Mouse (Mus musculus) thymus, adult 2 months (tissue): ENCODE data around the gene Igtp. TPM values are rescaled to one million over a fixed set of nuclear protein-coding genes. Genes with fewer than 3 reads are reported as not detected.
A peak's percentile ranks its signal among the peaks of the same experiment; 100 is the strongest.
"Not testable (repeated sequence)": the region's sequence is repeated elsewhere in the genome, so short reads cannot be mapped to it uniquely, and the experiment has no call there.

Source experiments
- DNase-seq: peaks from one replicate; pipeline ENCODE4 v3.0.0; 2021
- H3K27ac ChIP-seq: fragments of 200-500 bp; 2 replicates; pipeline ENCODE4 v1.5.1; 2012; ENCODE audit warnings: low read length, control low read depth; ENCODE audit not compliant: control insufficient read depth, insufficient read depth
- H3K27me3 ChIP-seq: fragments of 200-500 bp; 2 replicates; pipeline ENCODE4 v1.6.1; 2012; ENCODE audit warnings: mild to moderate bottlenecking, low read length, moderate library complexity, mixed read lengths; ENCODE audit not compliant: control insufficient read depth, insufficient read depth
- H3K36me3 ChIP-seq: fragments of 200-500 bp; 2 replicates; pipeline ENCODE4 v1.6.1; 2012; ENCODE audit warnings: mild to moderate bottlenecking, low read length, moderate library complexity; ENCODE audit not compliant: control insufficient read depth, insufficient read depth
- H3K4me1 ChIP-seq: fragments of 200-500 bp; replicated peaks from 2 replicates; pipeline ENCODE4 v1.6.1; 2012; ENCODE audit warnings: low read length; ENCODE audit not compliant: control insufficient read depth, insufficient read depth
- H3K4me3 ChIP-seq: fragments of 200-500 bp; 2 replicates; pipeline ENCODE4 v1.5.1; 2012; ENCODE audit warnings: mild to moderate bottlenecking, low read length, control low read depth, moderate library complexity; ENCODE audit not compliant: control insufficient read depth, insufficient read depth
- CTCF ChIP-seq: fragments of 200-500 bp; IDR thresholded peaks from 2 replicates; pipeline ENCODE4 v1.5.1; 2012; ENCODE audit warnings: mild to moderate bottlenecking, control low read depth, low read length, moderate library complexity, borderline replicate concordance; ENCODE audit not compliant: control insufficient read depth, poor library complexity, insufficient read depth; ENCODE audit errors: extremely low read depth
- POLR2A ChIP-seq: fragments of 200-500 bp; IDR thresholded peaks from 2 replicates; pipeline ENCODE4 v1.6.1; 2012; ENCODE audit warnings: mild to moderate bottlenecking, low read length, control low read depth, moderate library complexity; ENCODE audit not compliant: control insufficient read depth, poor library complexity, insufficient read depth; ENCODE audit errors: extremely low read depth
- WGBS: fragments of 180-500 bp; shearing (Covaris S2); methylation state at CpG from one replicate; pipeline ENCODE4 v1.1.7; 2018; 5-methylcytosine and 5-hydroxymethylcytosine counted together
- polyA plus RNA-seq: library from polyadenylated mRNA; depleted of rRNA; stranded (reverse); fragments of >200 nt; gene quantifications from 2 replicates; pipeline ENCODE4 v1.2.3, GENCODE M21; 2012; rRNA removed

The Igtp gene
- polyA plus RNA-seq = 58.1 and 60.9 TPM in 2 replicates

DNA sequence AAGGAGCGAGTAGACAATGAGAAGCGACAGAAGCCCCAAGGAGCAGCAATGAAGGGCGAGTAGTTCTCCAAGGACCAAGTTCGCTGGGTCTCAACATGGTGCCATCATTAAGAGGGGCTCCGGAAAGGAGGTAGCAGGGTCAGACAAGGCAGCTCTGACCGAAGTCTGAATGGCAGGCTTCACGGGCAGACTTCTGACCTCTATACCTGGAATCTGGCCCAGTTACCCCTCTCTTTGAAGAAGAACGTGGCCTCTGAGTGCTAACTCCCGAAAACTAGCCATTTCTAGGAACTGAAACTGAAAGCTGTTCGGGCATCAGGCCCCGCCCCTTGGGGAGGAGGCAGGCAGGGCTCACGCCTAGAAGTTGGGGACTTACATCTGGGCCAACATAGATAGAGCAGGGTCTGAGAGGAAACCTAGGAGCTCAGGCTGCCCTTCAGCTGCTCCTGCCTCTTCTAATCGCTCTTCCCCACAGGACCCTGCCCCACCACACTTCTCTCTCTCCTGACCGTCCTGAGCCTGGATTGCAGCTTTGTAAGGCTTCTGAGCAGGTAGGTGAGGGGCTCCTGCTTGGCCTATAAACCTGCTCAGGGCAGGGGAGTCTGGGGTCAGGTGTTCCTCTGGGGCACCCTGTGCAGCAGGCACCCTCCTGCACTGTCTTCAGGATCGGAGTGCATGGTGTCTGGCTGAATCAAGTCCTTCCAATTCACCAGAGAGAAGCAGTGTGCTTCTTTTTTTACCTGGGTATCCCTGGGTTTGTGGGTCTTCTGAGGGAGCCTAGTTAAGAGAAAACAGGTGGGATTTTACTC lies at the start of gene Igtp, which contains the start of gene Irgm2:
Igtp (plus strand) TSS at position 328 of the 809 bp plus-strand sequence.
Irgm2 (plus strand) TSS at position 390 of the 809 bp plus-strand sequence.
- H3K27ac ChIP-seq = peak within 1 kb of the TSS; percentile 94
- H3K27me3 ChIP-seq, H3K36me3 ChIP-seq: not testable (repeated sequence)
- H3K4me1 ChIP-seq = peaks cover 14% of the 10 kb centered on the region
- TF ChIP-seq POLR2A = 0 out of 2 replicates have a peak, but pooled peaks have one; percentile 48
- DNase-seq = peak; percentile 90
- WGBS = under 1% methylated on average over 14 of the region's 15 CpGs
- peak within 1 kb of the TSS; percentile 88 for H3K4me3 ChIP-seq

DNA sequence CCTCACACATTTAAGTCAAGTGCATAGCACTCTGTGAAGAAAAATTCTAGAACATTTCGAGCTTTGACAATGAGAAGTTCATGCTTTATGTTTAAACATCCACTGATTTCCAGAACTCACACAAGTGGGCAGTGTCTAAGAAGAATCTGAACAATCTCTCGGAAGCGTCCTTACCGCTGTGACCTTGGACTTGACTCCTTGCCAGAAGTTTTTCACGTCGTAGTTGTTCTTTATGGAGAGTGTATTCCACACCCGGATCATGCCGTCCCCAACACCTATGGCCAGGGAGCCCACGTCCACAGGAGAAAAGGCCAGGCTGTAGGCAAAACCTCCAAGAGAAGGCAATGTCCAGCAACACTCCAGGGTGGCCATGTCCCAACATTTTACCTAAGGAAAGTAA lies 43.9 kb upstream of the Igtp start:
- H3K27me3 ChIP-seq = no peaks in the 10 kb centered on the region
- no peak overlapping the region for H3K4me3 ChIP-seq
- TF ChIP-seq POLR2A (no peak), CTCF (no peak)
- peaks cover 49% of the 10 kb centered on the region for H3K36me3 ChIP-seq
- H3K4me1 ChIP-seq = no peaks in the 10 kb centered on the region
- 97% methylated on average over 9 of the region's 9 CpGs for WGBS
- DNase-seq = no peak
- no peak overlapping the region for H3K27ac ChIP-seq

- 75% methylated on average over 3 of the region's 3 CpGs for WGBS
- TF ChIP-seq POLR2A (no peak), CTCF (no peak)
- no peak for DNase-seq
- H3K4me3 ChIP-seq = no peak overlapping the region
- no peaks in the 10 kb centered on the region for H3K27me3 ChIP-seq
- H3K27ac ChIP-seq = no peak overlapping the region
- H3K4me1 ChIP-seq = no peaks in the 10 kb centered on the region
- peaks cover 41% of the 10 kb centered on the region for H3K36me3 ChIP-seq
These were observed 42.5 kb upstream of the Igtp start for GRCm38 (mm10) chr11:58156871-58157270.

GRCm38 (mm10) chr11:58165072-58165471 lies 34.3 kb upstream of the Igtp start:
- Histone ChIP-seq H3K4me1 (0 out of 2 replicates have a peak, but pooled peaks cover 2% of the 10 kb centered on the region), H3K27me3 (no peaks in the 10 kb centered on the region), H3K4me3 (no peak overlapping the region), H3K27ac (no peak overlapping the region), H3K36me3 (peaks cover 30% of the 10 kb centered on the region)
- no peak for TF ChIP-seq CTCF
- no peak for TF ChIP-seq POLR2A
- DNase-seq = no peak
- WGBS = 99% methylated on average over 2 of the region's 2 CpGs

DNA sequence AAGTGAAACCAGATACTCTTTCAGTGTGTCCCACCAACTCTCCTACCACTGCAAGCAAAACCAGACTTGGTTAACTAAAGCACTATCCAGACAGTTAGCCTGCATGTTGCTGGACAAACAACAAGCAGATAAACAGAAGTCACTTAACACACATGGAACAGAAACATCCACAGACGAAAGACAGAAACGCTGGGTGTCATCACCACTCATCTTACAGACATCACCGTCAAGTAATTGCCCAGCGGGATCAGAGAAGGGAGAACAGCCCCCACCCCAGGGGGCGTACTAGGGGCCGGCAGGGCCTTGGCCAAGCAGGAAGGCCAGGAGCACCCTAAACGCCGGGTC lies 31.6 kb upstream of the Igtp start:
- H3K27ac ChIP-seq = no peak overlapping the region
- H3K36me3 ChIP-seq = peaks cover 20% of the 10 kb centered on the region
- no peaks in the 10 kb centered on the region for H3K27me3 ChIP-seq
- peaks cover 6% of the 10 kb centered on the region for H3K4me1 ChIP-seq
- peak overlapping the region; percentile 94 for H3K4me3 ChIP-seq
- TF ChIP-seq POLR2A = no peak
- WGBS = under 1% methylated on average over 8 of the region's 8 CpGs
- DNase-seq = no peak

DNA sequence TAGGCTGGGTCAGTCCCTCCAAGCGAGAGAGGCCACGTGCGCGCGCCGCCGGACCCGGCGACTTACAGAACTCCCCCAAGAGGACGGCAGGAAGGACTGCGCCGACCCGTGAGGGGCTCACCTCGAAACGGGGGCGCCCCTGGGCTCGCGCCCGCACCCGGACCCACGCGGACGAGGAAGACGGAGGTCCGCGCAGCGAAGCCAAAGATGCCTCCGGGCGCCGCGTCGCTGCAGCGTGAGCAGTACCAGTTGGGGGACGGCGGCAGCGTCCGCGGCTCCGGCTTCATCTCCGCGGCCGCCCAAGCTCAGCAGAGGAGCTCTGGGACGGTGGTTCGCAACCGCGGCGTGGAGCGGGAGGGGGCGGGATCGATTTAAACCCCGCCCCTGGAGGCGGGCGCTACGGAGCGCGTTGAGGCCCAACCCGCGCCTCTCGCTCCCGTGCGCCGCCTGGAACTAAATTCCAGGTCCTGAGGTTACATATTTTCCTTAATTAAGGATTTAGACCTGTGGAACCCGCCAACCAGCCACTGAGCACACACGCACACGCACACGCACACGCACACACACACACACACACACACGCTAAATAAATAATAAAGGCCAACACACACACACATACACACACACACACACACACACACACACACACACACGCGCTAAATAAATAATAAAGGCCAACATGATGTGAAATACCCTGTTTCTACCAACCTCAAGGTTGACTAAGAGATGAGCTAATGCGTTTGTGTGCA lies 31.0 kb upstream of the Igtp start, which contains the start of gene Gemin5:
Gemin5 (minus strand) TSS at position 373 of the 749 bp plus-strand sequence.
- peak; percentile 47; the same call in 1 of the 2 replicates for TF ChIP-seq POLR2A
- 0 out of 2 replicates have a peak, but pooled peaks have one; percentile 26 for TF ChIP-seq CTCF
- Histone ChIP-seq H3K27me3 (no peaks in the 10 kb centered on the region), H3K27ac (no peak within 1 kb of the TSS), H3K4me3 (peak within 1 kb of the TSS; percentile 94), H3K36me3 (peaks cover 14% of the 10 kb centered on the region), H3K4me1 (peaks cover 6% of the 10 kb centered on the region)
- under 1% methylated on average over 71 of the region's 71 CpGs for WGBS
- DNase-seq = peak; percentile 75
